Mouse (Mus musculus) adrenal gland, postnatal 36 days (tissue): ENCODE results near the gene Unc80. TPM values are rescaled to one million over a fixed set of nuclear protein-coding genes. Genes with fewer than 3 reads are reported as not detected.

ENCODE experiments used
- DNase-seq, 2 experiments: peaks; one replicate each; pipeline ENCODE4 v3.0.0; 2021; ENCODE audit warnings: mixed read lengths in 1 of 2
- total RNA-seq, 2 experiments: library from RNA; stranded (reverse); gene quantifications; 2 replicates each; pipeline ENCODE4 v1.2.3; 2021

Unc80 gene
- total RNA-seq, 2 experiments from 2014 or later: 8.6 to 9.3 TPM

DNA sequence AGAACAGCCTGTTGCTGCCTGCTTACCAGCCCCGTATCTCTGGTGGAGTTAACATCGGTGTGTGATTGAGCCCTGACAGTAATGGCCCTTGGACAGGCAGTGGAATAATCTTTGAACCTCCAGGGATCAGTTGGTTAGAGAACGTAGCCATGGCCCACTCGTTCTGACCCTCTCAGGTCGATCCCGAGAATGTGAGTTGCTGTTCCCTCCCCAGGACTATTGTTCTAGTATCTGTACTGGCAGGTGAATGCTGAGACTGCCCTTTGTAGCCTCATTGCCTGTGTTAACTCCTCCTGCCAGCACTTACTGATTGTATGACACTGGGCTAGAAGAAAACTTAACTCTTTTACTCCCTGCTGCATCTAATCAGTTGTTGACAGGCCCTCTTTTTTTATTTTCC is 236.4 kb downstream of the Unc80 start:
- DNase-seq: no peak

DNA sequence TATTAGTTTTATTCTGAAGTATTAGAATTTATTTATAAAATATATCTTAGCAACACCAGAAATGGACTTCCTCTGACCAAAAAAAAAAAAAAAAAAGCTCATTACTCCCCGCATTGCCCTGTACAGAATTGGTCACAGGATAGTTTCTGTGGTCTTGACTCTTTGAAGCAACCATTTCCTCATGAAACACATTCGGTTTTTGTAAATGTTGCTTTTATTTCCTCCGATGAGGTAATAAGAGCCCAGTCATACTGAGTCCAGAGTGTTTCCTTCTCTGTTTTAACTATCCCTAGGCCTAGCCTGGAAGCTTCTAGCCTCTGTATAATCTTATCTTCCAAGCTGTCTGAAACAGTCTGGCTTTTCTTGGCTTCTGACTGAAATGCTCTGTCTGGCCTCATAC is 244.7 kb downstream of the Unc80 start:
- DNase-seq: no peak

DNA sequence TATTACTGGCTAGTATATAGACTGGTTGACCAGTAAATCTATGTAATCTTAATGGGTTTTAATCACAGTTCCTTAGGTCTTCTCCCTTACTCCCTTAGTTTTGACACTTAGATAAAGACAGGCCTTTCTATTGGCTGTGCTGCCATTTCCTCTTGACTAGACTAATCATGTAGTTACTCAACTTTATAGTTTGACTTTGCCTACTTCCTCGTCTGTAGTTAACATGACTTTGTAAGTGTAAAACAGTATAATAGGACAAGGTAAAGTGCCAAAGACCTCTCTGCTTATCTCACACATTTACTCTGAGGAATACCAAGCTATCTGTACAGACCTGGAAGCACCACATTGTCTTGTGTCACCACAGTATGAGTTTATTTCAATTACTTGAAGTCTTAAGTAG is 262.4 kb downstream of the Unc80 start:
- DNase-seq: no peak

Other genes starting within 250 kb of the Unc80 start
- gene Rpe, start 232.5 kb downstream of the Unc80 start, total RNA-seq: 10 to 100 TPM; 66.5 to 82.7 TPM